Mouse (Mus musculus): ENCODE data around the gene Syngr4. TPM values are rescaled to one million over a fixed set of nuclear protein-coding genes. Genes with fewer than 3 reads are reported as not detected.
"Not testable (repeated sequence)": the region's sequence is repeated elsewhere in the genome, so short reads cannot be mapped to it uniquely, and the experiment has no call there.

Syngr4 gene
- polyA plus RNA-seq, 1 experiment from 2014 or later, result 1.4 TPM

- DNase-seq (ENCODE audit: low spot score), result peak; percentile 95
Measured at GRCm38 (mm10) chr7:45916056-45917003, 19.8 kb upstream of the Syngr4 start.

- DNase-seq (ENCODE audit: low spot score), result no peak
Measured at GRCm38 (mm10) chr7:45915011-45915410, 18.5 kb upstream of the Syngr4 start.

- DNase-seq (ENCODE audit: low spot score), result no peak
Measured at GRCm38 (mm10) chr7:45914067-45914466, 17.6 kb upstream of the Syngr4 start.

- no peak for DNase-seq (ENCODE audit: low spot score)
Measured at GRCm38 (mm10) chr7:45909145-45909544, 12.6 kb upstream of the Syngr4 start.

- DNase-seq (ENCODE audit: low spot score), result no peak
Measured at GRCm38 (mm10) chr7:45908384-45908783, 11.9 kb upstream of the Syngr4 start.

- DNase-seq (ENCODE audit: low spot score), result no peak
Measured at GRCm38 (mm10) chr7:45906622-45907021, 10.1 kb upstream of the Syngr4 start.

- no peak for DNase-seq (ENCODE audit: low spot score)
Measured at GRCm38 (mm10) chr7:45902481-45903002, 6.0 kb upstream of the Syngr4 start.

GRCm38 (mm10) chr7:45901562-45901961, 5.0 kb upstream of the Syngr4 start:
- no peak for DNase-seq (ENCODE audit: low spot score)

- peak; percentile 75 for DNase-seq (ENCODE audit: low spot score)
Measured at GRCm38 (mm10) chr7:45898125-45898524, 1.6 kb upstream of the Syngr4 start.

GRCm38 (mm10) chr7:45897258-45897757, 794 bp upstream of the Syngr4 start:
- peak; percentile 47 for DNase-seq (ENCODE audit: low spot score)

GRCm38 (mm10) chr7:45895931-45896516, 490 bp downstream of the Syngr4 start:
- DNase-seq (ENCODE audit: low spot score), result no peak

- no peak for DNase-seq (ENCODE audit: low spot score)
Measured at GRCm38 (mm10) chr7:45892651-45893050, 3.9 kb downstream of the Syngr4 start.

- DNase-seq (ENCODE audit: low spot score), result no peak
Measured at GRCm38 (mm10) chr7:45887246-45887645, 9.3 kb downstream of the Syngr4 start.

GRCm38 (mm10) chr7:45881011-45881410, 15.5 kb downstream of the Syngr4 start:
- DNase-seq (ENCODE audit: low spot score), result no peak

GRCm38 (mm10) chr7:45880531-45880930, 16.0 kb downstream of the Syngr4 start:
- DNase-seq (ENCODE audit: low spot score), result no peak

GRCm38 (mm10) chr7:45878278-45878677, 18.2 kb downstream of the Syngr4 start, which contains the start of gene Grin2d:
Gene Grin2d, minus strand, starts transcription at chr7:45878378.
- DNase-seq (ENCODE audit: low spot score), result not testable (repeated sequence)

- no peak for DNase-seq (ENCODE audit: low spot score)
Measured at GRCm38 (mm10) chr7:45876895-45877294, 19.6 kb downstream of the Syngr4 start.

GRCm38 (mm10) chr7:45873061-45873947, 23.2 kb downstream of the Syngr4 start:
- DNase-seq (ENCODE audit: low spot score), result peak; percentile 51

- DNase-seq (ENCODE audit: low spot score), result peak; percentile 90
Measured at GRCm38 (mm10) chr7:45872624-45873023, 23.9 kb downstream of the Syngr4 start, which contains the start of gene Kdelr1. Gene Kdelr1, plus strand, starts transcription at chr7:45872772.

GRCm38 (mm10) chr7:45870282-45871058, 26.0 kb downstream of the Syngr4 start:
- no peak for DNase-seq (ENCODE audit: low spot score)

Measured in thymus, postnatal 0 days (tissue).